Mouse (Mus musculus) adrenal gland, adult (tissue): ENCODE results near the gene Bcl2a1b.
"Not testable (repeated sequence)": the region's sequence is repeated elsewhere in the genome, so short reads cannot be mapped to it uniquely, and the experiment has no call there.

Experiments used
- DNase-seq, 2 experiments: peaks; one replicate each; pipeline ENCODE4 v3.0.0; 2022 to 2023; ENCODE audit warnings: low spot score in 1 of 2; ENCODE audit not compliant: inconsistent age in 2 of 2

The Bcl2a1b gene

GRCm38 (mm10) chr9:89238976-89239505 lies 40.0 kb downstream of the Bcl2a1b start:
- DNase-seq = not testable (repeated sequence)

- not testable (repeated sequence) for DNase-seq
Measured at GRCm38 (mm10) chr9:89240516-89241019, 41.6 kb downstream of the Bcl2a1b start.

- no peak for DNase-seq
Measured at GRCm38 (mm10) chr9:89253400-89253799, 54.4 kb downstream of the Bcl2a1b start.

- no peak for DNase-seq
Measured at GRCm38 (mm10) chr9:89256556-89257335, 57.7 kb downstream of the Bcl2a1b start.
